Mouse (Mus musculus): Measurements from ENCODE around the gene H2afy.

H2afy gene
- long read RNA-seq, experiment 1, full-length matches to known transcripts = 26 of 75 reads
- long read RNA-seq, experiment 1, partial matches to known transcripts = 2 of 75 reads
- long read RNA-seq, experiment 1, other reads (novel, unspliced or antisense) = 47 of 75 reads
- long read RNA-seq, experiment 2, transcript H2afy-202 (9 exons, 1,933 nt) = major isoform, 37 of 141 reads
- long read RNA-seq, experiment 2, transcript H2afy-201 (9 exons, 2,046 nt) = minor isoform, 16 of 141 reads
- long read RNA-seq, experiment 2, partial matches to known transcripts = 5 of 141 reads
- long read RNA-seq, experiment 2, other reads (novel, unspliced or antisense) = 80 of 141 reads

DNA sequence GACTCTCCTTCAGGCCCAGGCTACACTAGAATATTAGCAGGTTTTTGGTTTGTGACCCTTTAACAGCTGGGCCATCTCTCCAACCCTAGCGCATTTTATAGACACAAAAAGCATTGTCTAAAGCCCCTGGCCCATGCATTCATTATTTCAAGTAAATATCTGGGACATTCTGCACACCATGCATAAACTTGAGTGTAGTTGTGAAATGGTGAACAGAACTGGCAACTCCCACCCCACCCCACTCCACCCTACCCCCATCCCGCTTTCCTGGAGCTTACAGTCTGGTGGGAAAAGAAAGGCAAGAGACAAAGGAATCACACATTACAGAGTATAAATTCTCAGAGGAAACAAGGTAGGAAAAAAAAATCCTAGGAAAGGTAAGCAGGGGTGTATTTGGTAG, at the start of gene H2afy:
H2afy (minus strand) TSS at position 162 of the 400 bp plus-strand sequence.
- intact Hi-C loops (cut with DNase I) = no loop called here

DNA sequence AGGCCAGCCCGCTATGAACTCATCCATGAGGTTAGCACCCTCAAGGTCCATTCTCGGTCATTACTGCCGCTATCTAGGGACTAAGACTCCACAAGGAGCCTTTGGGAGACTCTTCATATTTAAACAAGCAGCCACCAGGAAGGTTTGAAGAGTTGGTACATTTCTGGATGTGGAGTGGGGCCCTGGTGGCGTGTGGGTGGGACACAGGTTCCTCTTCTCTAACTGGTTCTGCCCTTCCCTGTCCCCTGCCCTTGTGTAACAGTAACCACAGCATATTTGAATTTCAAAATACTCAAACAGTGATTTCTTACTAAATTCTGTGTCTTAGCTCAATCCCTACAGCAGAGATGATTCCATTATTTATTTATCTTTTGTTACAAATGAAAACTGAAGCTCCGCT, 47.5 kb upstream of the H2afy start:
- intact Hi-C loops (cut with DNase I) = no loop called here

DNA sequence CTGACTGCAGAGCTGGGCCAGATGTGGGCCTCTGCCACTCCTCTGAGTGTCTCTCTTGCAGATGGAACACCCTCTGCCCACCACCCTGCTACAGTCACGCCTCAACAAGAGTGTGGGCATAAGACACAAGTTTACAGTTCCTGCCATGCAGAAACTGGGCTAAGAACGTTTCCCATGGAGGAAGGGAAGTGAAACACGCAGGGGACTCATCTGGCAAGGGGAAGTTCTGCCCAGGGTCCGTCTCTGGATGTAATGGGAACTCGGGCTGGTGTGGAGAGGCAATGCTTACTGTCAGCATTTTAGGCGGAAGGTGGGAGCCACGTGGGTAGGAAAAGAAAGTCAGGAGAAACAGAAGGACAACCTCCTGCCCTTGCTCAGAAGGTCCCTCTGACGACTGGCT, 45.3 kb upstream of the H2afy start:
- intact Hi-C loops (cut with DNase I) = no loop called here

DNA sequence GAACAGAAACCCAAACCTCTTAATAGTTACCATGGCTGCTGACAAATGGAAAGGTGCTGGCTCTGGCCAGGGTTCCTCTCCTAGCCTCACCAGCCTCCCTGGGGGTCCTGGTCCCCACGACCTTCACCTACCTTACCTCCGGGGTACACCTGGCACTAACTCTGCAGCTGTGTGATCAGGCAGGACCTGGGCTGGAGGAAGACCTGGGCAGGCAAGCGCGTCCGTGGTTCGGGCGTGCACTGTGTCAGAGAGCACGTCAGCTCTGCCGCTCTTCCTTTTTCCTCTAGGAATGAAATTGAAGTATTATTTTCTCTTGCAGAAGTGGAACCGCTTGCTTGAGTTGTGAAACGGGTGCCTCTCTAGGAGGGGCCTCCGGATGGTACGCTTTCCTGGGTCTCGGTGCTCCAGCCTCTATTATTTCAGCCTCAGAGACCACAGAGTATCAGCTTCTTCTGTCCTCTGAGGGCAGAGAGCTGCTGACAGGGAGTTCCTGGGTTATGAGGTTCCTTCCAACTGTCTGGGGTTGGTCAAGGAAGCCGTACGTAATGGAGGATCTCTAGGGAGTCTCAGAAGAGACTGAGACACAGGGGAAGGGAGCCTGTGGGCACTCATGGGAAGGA, 42.4 kb upstream of the H2afy start, which contains the start of gene Tifab:
Tifab (minus strand) TSS at position 470 of the 620 bp plus-strand sequence.
- intact Hi-C loops (cut with DNase I) = no loop called here

DNA sequence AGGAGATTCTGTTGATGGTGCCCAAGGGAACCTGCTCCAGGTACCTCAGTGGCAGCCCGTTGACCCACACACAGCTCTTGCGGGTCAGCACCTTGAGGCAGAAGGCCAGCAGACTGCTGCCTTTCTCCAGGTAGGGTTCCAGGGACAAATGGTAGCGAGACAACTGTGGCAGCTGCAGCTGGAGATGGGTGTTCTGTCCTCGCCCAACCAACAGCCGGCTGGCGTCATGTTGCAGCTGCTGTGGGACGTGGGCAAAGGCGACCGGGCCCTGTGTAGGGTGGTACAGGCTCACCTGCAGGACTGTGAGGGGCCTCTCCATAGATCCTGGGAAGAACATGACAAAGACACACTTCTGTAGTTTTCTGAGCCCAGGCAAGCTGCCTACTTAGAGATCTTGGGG, 40.1 kb upstream of the H2afy start:
- intact Hi-C loops (cut with DNase I) = no loop called here

DNA sequence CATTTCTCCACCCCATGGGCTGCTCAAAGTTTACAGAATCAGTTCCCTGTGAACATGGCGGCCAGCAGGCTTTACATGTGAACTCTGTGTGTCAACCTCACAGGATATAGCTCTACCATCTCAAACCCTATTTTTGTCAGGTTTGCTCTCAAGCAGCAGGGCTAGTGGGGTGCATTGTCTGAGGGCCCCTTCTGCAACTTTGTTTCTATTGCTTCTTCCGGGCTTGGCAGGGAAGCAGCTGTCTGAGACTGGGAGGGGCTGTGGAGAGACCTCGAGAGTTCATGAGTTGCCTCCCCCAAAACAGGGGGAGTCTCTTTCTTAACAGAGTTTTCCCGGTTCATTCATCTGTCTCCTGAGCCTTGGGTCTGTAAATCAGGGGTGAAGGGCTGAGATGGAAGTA, 39.7 kb upstream of the H2afy start:
- intact Hi-C loops (cut with DNase I) = no loop called here

DNA sequence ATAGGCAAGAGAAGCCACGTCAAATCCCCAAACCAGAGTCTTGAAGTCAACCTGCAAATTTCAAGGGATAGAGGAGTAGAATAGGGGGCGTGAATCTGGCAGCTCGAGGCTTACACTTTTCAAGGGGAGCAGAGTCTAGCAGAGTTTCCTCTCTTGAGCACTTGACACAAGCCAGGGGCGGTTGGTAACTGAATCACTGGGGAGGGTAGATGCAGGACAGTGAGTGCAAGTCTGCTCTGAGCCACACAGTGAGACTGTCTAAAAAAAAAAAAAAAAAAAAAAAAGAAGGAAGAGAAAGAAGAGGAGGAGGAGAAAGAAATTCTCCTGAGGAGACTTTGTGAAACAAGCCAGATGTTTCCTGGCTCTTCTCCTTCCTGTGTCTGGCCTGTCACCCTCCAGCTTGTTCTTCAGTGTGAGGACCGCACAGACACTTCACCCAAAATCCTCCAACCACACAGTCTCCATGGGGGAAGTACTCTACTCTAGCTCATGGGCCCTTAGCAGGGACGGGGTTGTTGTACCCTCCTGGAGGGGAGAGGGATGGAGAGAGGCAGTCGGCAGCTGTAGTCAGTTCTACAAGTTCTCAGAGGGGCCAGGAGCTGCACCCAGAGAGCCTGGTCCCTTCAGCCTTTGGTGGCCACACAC, 36.9 kb upstream of the H2afy start:
- intact Hi-C loops (cut with DNase I) = no loop called here

DNA sequence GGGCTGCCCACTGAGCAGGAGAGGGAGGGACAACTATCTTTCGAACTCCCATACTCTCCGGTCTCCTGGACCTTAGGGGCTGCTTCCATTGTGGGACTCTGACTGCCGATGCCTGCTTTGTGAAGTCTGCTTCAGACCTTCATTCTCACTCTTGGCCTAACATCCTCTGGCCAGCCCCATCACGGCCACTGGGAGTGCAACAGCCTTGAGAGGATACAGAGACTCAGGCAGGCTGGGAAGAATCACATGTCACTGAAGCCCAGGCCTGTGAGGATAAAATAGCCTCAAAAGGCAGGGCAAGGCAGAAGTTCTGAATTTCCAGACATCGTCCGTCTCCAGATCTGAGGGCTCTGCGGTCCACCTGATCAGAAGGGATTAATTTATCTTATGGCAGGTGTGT, 35.9 kb upstream of the H2afy start:
- intact Hi-C loops (cut with DNase I) = no loop called here

DNA sequence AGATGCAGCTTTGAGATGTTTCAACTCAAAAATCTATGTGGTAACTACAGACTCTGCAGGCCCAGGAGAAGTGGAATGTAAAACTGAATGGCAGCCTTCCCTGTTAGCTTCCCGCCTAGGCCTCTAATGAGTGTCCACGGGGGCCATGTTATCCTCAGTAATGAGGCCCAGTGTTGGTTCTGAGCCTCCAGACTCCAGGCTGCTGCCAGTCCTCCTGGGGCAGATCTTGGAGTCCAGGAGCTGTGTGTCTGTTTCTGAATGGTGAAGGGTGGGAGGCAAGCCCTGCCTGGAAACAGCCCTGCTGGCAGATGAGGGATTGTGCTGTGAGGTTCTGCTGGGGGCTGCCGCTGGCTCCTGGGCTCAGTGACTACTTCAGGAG, 32.2 kb upstream of the H2afy start:
- intact Hi-C loops (cut with DNase I) = no loop called here

DNA sequence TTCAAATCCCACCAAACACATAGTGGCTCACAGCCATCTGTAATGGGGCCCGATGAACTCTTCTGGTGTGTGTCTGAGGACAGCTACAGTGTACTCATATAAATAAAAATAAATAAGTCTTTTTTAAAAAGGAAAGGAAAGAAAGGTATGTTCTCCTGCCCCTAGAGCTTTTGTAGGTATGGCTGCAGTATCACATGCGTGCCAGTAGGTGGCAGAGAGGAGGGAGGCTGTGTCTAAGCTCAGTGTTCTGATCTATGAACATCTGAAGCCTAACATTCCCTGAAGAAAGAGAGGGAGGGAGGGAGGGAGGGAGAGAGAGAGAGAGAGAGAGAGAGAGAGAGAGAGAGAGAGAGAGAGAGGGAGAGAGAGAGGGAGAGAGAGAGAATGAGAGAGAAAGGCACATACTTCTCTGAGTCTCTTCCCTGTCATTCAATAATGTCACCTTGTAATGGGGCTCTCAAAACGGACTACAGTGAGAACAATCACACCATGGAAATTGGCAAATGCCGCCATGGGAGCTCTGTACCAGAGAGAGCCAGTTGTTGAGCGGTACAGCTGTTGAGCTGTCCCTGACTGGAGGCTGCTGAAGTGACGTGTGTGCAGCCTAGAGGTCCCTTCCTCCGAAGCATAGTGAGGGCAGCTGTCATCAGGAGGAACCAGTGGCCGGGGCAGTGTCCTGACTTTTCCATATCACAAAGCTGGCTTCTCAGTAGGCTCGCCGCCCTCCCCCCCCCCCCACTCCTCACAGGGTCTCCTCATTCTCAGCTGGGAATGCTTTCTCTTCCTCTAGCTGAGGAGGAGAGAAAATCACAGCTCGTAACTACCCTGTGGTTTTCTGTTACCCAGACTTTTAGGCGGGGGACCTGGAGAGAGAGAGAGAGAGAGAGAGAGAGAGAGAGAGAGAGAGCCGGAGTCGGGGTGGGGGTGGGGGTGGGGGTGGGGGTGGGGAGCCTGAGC, 31.6 kb upstream of the H2afy start:
- intact Hi-C loops (cut with DNase I) = no loop called here

DNA sequence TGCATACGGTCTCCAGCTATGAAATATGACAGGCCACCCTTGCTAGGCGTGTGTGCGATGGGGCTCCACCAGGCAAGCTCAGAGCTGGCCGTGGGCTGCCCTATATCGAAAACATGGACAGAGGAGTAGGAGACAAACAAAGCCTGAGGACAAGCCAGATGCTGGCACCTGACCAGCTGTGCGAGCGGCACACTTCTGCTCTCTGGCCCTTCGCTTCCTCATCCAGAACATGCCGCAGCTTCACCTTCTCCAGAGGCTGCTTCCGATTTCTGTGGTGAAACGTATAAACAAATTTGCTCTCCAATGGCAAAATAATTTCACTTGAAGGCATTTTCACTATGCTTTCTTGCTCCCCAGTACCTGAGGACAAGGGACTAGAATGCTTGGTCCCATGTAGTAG, 29.4 kb upstream of the H2afy start:
- intact Hi-C loops (cut with DNase I) = no loop called here

DNA sequence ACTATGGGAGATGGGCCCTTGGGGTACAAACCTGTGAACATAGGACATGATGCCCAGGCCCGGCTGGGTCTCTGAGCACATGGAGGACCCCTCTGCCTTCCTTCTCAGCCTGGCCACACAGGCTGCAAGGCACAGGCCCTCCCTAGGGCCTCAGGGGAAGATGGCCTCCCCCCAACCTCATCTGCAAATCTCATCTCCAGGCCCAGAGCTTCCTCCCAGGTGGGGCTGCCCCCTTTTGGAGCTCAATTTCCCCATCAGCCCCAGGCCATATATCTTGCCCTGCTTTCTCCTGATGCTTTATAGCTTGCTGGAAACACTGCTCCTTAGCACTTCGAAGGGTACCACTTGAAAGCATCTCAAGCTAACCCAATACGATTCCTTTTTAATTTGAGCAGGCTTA, 28.2 kb upstream of the H2afy start:
- intact Hi-C loops (cut with DNase I) = no loop called here

DNA sequence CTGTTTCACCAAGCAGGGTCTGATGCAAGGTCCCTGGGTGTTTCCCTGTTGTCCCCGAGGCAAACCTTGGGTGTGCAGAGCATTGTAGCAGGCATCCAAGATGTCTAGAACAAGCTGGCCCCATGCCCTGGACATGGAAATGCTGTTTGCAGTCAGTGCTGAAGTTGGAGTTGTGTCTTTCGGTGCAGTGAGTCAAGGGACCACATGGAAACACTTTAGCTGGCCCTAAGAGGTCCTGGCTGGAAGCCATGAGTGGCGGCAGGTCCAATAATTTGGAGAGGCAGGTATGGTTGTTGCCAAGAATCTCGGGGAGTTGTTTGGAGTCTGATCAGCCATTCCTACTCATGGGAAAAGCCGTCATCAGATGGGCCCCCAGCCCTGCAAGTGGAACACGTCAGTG, 27.6 kb upstream of the H2afy start:
- intact Hi-C loops (cut with DNase I) = no loop called here

DNA sequence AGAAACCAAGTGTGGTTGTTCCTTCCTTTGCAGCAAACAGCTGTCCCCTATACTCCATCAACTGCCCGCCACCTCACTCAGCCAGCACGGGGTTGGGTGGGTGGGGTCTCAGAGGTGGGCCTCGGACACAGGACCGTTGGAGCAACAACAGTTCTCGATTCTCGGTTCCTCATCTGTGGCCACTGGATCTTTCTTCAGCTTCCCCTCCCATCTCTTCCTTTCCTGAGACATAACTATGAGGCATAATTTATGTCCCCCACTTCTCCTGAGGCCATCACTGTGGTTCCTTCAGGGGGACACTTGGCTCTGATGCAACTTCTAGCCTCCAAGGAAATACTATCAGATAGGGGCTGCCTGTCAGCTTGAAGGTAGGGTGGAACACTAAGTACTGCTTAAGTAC, 26.7 kb upstream of the H2afy start:
- intact Hi-C loops (cut with DNase I) = no loop called here

DNA sequence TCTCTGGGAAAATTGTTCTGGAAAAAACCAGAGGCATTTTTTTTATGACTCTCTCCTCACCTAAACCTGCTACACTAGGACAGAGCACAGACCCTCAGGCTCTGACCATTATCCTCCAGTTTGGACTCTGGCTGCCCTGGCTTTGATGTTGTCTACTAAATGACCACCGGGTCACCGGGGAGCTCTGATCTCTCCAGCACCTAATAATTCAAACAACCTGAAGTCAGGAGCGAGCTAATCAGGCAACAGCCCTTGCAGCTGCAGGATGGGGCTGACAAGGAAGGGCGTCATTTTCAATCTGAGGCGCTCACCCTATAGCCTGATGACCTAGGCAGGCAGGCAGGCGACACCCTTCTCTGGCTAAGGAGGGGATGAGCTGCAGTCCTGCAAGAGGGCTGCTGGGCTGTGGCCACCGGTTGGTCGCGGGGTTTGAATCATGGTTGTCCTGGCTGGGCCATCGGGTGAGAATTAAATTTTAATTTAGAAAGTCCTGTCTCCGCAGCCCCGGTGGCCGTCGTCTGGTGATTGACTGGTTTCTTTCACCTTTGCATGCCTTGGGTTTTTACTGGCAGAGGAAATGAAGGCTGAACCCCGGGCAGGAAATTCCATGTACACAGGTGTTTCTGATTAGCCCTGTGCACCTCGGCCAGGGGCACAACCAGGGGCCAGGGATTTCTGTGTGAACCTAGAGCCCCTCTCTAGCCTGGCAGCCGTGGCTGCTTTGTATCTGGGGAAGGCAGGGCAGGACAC, 23.6 kb upstream of the H2afy start:
- intact Hi-C loops (cut with DNase I) = loop anchor here (10.0 kb wide), 1 partner anchor 195 kb away; no protein-coding TSS in a partner anchor

DNA sequence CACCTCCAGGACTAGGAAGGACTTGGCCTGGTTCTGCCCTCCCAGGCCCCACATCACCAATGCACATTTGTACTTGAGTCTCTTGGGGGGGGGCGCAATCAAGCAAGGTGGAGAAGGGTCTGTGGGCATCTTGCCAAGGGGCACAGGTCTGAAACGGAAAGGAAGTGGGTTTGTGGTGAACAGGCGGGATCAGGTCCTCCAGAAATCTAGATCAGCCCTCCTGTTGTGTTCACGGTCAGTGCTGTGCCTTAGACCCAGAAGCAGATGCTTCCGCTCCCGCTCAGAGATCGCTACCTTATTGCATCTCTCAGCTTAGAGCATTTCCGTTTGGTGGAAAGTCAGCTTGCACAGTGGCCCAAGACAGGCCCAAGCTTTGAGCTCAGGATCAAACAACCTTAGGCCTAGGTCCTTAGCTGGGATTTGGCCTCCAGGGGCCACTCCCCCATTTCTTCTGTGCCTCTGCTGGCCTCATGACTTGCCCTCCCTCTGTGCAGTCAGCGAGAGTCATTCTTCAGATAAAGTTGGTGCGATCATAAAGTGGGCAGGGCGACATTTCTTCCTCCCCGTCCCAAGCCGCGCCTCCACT, 22.9 kb upstream of the H2afy start:
- intact Hi-C loops (cut with DNase I) = loop anchor here (10.0 kb wide), 1 partner anchor 194 kb away; no protein-coding TSS in a partner anchor

DNA sequence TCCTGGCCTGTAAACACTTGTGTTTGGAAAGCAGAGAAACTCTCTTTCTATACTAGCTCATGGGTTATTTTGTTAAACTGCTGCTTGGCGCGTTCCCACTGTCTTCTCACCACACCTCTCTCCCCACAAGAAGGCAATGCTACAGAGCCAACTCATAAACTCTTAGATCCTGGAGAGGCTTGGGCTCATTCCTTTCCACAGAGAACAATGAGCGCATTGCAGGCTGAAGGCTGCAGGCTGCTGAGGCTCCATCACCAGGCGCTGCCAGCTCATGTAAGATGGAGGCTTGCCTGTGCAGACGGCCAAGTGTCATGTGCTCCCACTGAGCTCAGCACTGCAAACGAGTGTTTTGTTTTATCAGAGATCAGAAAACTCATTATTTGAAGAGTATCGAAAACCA, 19.5 kb upstream of the H2afy start:
- intact Hi-C loops (cut with DNase I) = loop anchor here (10.0 kb wide), 1 partner anchor 191 kb away; no protein-coding TSS in a partner anchor

DNA sequence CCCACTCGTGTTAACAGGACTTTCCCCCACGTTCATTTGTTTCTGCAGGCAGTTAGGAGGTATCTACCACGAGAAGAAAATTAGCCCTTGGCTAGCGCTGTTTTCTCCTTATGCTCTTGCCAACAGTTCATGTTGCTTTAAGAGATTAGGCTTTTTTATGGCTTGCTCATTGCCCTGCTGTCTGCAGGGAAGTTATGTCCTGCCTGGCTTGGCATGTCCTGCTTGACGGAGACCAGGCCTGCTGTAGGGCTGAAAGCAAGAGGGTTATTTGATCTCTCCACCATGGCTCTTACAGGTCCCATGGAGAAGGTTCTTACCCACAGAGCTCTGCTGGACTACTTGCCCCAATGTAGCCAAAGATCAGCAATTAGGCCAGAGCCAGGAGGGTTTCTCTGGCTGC, 18.9 kb upstream of the H2afy start:
- intact Hi-C loops (cut with DNase I) = loop anchor here (10.0 kb wide), 1 partner anchor 190 kb away; no protein-coding TSS in a partner anchor

DNA sequence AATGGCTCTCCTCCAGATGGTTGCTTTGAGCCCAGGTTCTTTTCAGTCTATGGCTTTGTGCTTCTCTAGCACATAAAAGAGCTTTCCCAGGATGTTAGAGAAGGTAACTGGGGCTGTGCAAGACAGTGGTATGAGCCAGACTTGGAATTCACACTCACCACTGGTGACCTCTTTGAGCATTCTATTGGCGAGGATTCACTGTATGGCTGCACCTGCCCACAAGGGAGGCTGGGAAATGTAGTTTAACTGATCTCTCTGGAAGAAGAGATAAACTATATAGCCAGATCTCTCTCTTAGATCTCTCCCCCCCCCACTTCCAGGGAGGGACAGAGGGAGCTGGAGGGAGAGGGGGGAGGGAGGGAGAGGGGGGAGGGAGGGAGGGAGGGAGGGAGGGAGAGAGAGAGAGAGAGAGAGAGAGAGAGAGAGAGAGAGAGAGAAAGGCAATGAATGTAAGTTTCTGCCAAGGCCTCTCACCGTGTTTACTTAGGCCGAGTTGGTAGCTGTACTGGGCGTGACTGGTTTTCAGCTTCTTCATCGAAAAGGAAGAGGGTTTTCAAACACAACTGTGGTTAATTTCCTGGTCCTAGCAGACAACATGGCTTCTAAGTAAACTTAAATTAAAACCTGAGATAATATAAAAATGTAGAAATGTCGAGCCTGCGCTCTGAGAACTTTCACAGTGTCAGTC, 16.8 kb upstream of the H2afy start:
- intact Hi-C loops (cut with DNase I) = loop anchor here (10.0 kb wide), 1 partner anchor 188 kb away; no protein-coding TSS in a partner anchor

Measured in adrenal gland (tissue).